Mouse (Mus musculus) neural tube, embryonic 10.5 days (tissue): ENCODE data around the gene Lrp11.
A peak's percentile ranks its signal among the peaks of the same experiment; 100 is the strongest.

Source experiments
- DNase-seq: peaks from one replicate; pipeline ENCODE4 v3.0.0-alpha.2; 2017; ENCODE audit warnings: low spot score; ENCODE audit errors: extremely low spot score

Gene Lrp11

DNA sequence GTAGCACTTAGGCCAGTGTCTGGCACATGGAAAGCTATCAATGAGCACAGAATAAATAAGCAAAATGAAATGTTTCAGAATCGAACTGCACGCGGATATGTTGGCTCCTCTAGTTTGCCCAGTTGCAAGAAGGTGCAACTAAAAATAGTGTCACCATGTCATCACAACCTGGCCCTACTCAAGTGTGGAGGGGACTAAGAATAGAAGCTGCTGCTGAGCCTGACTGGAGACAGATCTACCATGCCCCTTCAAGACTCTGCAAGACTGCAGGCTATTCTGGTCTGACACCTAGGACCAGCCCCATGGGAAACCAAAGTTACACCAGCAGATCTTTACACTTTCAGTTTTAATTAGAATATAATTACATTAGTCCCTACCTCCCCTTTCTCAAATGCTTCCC, 32.8 kb downstream of the Lrp11 start:
- DNase-seq = no peak

GRCm38 (mm10) chr10:7623861-7624518, 34.4 kb downstream of the Lrp11 start:
- no peak for DNase-seq

GRCm38 (mm10) chr10:7629092-7629491, 39.5 kb downstream of the Lrp11 start:
- no peak for DNase-seq

GRCm38 (mm10) chr10:7630286-7630685, 40.7 kb downstream of the Lrp11 start:
- no peak for DNase-seq

DNA sequence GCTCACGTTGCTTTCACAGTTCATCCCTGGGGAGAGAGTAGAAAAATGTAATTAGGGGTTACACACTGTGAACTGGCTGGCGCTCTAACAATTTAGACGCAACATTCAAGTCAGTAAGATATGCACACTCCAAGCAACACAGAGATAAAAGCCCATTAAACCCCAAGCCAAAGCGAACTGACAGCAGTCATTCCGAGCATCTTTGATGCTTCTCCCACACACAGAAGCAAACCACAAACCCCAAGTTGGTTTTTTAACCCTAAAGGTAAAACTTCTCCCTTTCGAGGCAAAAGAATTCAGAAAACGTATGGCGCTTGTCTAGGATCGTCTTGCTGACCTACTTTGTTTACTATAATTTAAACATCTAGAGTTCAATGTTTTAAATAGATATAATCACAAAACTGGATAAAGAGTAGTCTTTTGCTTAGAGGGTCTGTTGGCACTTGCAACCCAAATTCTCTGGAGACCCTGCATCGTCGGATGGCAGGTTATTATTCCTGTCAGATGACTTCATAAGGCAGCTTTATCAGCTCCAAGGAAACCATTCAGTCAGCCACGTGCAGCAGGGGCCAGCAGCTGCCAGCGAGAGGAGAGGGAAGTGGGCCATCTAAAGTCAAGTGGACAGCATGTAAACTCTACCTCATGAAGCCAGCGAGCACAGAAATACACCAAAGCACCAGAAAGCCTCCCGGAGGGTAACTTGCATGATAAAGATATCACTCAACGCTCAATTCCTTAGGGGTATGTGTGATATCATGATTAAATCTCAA, 41.5 kb downstream of the Lrp11 start:
- DNase-seq = no peak

DNA sequence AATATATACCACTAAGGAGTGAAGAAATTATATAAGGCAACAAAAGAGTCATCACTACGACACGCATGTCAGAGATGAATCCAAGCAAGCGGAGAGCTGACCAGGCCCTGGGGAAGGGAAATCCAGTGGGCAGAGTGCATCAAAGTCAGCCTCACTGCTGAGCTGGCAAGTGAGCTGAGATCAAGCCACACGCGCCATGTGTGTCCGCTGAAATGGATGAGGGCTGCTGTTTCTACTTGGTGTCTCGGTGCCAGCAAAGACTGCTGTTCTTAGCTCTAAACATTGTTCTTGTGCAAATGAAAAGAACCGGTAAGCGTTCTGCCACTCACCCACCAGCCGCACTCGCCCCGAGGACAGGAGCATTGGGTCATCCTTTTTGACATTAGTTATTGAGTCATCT, 50.8 kb downstream of the Lrp11 start:
- no peak for DNase-seq

- no peak for DNase-seq
Measured at GRCm38 (mm10) chr10:7645911-7646310, 56.3 kb downstream of the Lrp11 start.

- DNase-seq = no peak
Measured at GRCm38 (mm10) chr10:7649059-7649458, 59.5 kb downstream of the Lrp11 start.

DNA sequence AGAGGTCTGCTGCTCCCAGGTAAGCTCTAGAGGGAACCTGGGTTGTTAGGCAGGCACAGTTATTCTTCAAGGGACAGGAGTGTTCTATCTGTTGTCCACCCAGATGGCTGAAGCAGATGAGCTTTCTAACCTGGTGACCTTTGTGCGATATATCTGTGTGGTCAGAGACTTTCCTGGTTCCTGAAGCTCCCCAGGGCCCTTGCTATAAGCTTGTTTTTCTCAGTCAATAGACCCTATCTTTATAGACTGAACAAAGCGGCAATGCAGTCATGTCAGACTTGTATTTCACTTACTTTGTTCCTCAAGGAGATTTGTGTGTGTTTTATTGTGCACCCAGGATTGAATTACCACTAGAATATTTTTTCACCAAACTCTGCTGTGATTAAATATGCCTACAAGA, 61.5 kb downstream of the Lrp11 start:
- DNase-seq = no peak

GRCm38 (mm10) chr10:7662471-7663141, 73.0 kb downstream of the Lrp11 start:
- DNase-seq = no peak

GRCm38 (mm10) chr10:7663159-7664026, 73.8 kb downstream of the Lrp11 start:
- peak; percentile 90 for DNase-seq

DNA sequence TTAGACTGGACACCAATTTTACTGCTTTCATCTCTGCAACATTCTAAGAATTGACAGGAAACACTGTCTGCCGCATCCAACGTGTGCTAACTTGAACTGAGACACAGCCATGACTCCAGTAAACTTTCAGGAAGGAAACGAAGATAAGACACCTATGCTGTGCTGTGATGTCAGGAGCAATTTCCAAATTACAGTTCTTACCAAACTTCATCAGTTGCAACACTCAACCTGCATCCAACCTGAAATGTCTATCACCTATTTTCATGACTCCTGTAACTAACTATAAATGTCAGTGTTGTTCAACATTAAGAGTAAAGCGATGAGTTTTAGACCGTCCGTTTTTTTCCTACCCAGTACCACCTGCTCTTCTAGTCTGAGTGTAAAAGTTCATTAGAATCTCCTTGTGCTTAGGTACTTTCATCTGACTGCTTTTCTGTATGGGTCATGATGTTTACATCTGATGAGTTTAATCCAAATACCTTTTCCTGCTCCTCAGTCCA, 74.5 kb downstream of the Lrp11 start:
- no peak for DNase-seq

DNA sequence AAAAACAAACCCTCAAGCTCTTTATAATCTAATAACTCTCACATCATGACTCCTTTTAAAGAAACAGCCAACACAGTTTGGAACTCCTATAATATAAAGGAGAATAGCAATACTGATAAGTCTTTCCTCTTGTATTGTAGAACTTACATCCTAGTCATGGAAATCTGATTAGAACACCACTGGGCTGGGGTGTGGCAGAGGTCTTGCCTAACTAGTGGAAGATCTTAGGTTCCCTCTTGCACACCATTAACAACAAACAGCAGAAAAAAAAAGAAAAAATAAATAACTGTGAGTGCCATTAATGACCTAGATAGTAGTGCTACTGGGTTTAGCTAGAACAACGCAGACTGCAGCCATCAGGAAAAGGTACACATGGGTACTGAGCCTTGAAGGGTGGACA, 75.3 kb downstream of the Lrp11 start:
- DNase-seq = no peak

DNA sequence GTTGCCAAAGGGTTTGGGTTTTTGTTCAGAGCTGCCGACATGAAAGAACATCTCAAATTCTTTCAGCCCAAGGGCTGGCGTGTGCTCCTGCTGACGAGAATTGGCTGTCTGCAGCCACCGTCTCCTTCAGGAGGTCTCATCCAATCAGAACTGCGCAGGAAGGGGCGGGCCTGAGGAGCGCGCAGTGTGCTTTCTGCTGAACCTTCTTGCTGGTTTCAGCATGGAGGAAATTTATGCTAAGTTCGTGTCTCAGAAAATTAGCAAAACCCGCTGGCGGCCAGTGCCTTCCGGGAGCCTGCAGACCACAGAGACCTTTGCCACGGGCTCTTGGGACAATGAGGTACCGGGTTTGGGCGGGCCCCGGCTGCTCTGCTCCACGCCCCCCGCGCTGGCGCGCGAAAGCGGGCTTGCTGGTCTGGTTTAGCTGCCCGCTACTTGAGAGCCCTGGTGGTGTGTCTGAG, 77.8 kb downstream of the Lrp11 start, which contains the start of gene Nup43:
Nup43 (plus strand) TSS at position 162 of the 461 bp plus-strand sequence.
- peak; percentile 87 for DNase-seq

GRCm38 (mm10) chr10:7673673-7674072, 84.1 kb downstream of the Lrp11 start:
- DNase-seq = no peak
